Mouse (Mus musculus): ENCODE data around the gene Plppr3. TPM values are rescaled to one million over a fixed set of nuclear protein-coding genes. Genes with fewer than 3 reads are reported as not detected.

Gene Plppr3
- total RNA-seq, 2 experiments from 2014 or later, result not detected

DNA sequence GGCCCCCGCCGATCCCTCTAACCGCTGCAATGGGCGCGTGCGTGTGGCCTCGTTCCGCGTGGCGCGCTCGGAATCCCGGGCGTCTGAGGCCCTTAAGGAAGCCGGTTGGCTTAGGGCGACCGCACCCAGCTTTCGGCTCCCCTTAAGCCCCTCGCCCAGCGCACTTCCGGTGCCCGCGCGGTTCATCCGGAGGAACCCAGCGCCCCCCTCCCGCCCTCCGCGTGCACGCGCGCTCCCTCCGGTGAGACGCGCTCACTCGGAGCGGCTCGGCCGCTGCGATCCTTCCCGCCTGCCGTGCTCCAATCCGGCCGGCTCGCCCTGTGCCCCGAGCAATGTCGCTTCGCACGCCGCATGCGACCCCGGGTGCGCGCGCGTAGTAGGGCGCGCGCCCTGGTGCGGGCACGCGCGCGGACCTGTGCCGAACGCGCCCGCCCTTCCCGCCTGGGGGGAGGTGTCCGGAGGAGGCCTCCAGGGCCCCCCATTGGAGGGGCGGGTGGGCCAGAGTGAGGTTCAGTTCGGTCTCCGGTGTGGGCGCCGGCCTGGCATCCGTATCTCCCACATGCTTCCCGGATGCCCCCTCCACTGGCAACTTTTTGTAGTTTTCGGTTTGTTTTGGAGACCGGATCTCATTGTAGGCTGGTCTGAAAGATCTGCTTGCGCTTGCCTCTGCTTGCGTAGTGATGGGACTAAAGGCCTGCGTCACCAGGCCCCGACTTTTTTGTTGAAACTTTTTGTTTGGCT lies 19.5 kb downstream of the Plppr3 start:
- intact Hi-C loops (cut with DNase I), result no loop called here
- peak in 1 of 2 experiments; percentile 60 for DNase-seq

DNA sequence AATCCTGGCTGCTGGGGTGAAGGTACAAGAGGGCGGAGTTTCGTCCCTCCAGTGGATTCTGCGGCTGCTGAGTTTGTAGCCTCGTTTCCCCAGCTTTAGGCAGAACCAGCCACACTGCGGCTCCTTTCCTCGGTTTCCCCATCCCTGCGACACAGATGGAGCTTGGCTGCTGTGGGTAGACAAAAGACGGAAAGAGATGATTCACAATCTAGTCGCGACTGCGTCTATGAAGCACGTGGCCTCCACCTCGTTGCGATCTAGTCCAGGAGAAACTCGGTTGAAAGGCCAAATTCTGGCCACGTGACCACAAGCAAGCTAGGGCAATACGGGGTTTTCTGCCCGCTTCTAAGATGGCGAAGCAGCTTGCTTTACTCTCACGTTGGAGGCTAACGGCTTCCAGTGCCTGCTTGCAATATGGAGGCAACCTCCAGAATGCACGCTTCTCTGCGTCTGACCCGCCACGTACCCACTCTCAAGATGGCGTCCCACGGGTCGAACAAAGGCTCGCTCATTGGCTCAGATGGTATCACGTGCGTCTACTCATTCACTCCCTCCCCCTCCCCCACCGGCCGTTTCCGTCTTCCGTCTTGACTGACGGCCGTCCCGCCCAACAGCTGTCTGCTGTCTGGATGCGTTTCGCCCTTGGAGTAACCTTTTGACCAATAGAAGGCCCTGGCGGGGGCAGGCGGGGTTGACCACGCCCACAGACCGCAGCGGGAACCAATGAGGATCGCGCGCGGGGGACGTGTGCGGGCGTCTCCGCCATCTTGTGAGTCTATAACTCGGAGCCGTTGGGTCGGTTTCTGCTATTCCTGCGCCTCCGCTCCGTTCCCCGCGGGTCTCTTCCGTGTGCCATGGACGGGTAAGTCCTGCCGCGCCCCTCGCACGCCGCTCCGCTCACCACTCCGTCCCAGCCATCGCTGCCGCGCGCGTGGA lies 20.3 kb downstream of the Plppr3 start, which contains the start of gene Ptbp1:
TSS of gene Ptbp1 (plus strand) at position 568 of the 936 bp plus-strand sequence.
- intact Hi-C loops (cut with DNase I), result no loop called here
- peak; percentile 94 to 99 for DNase-seq

- peak; percentile 96 to 98 for DNase-seq
- intact Hi-C loops (cut with DNase I), result no loop called here
These were observed 21.0 kb downstream of the Plppr3 start for GRCm38 (mm10) chr10:79853392-79853791.

DNA sequence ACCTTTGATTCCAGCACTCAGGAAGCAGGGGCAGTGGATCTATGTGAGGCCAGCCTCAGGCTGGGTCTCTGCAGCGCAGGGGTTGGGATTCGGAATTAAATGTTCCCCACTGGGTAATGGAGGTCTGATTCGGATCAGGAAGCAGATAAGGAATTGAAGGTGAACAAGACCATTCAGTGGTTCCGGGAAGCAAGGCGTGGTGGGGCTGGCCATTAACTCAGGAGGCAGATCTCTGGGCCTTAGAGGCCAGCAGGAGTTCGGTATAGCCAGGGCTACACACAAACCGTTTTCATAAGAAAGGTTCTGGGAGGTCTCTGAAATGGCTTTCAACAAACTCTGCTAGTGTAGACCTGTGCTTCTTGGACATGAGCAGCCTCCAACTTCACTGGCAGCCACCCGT lies 21.6 kb downstream of the Plppr3 start:
- intact Hi-C loops (cut with DNase I), result no loop called here
- no peak for DNase-seq

- intact Hi-C loops (cut with DNase I), result no loop called here
- no peak for DNase-seq
These were observed 22.2 kb downstream of the Plppr3 start for GRCm38 (mm10) chr10:79852107-79852789.

DNA sequence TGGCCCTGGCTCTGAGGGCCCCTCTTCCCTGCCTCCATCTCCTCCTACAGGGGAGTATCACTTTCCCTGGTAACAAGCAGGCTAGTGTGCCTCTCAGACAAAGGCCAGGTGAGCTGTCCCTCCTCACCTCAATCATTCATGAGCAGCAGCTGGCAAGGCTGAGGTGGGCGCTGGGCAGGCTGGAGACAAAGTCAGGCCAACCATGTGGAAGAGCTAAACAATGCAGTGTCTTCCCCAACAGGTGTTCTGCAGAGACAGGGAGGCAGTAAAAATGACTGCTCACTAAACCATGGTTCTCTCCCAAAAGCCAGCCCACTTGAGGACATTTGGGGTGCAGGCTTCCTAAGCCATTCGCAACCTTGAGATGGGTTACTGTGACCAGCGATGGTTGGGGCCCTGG lies 22.8 kb downstream of the Plppr3 start:
- no peak for DNase-seq
- intact Hi-C loops (cut with DNase I), result no loop called here

DNA sequence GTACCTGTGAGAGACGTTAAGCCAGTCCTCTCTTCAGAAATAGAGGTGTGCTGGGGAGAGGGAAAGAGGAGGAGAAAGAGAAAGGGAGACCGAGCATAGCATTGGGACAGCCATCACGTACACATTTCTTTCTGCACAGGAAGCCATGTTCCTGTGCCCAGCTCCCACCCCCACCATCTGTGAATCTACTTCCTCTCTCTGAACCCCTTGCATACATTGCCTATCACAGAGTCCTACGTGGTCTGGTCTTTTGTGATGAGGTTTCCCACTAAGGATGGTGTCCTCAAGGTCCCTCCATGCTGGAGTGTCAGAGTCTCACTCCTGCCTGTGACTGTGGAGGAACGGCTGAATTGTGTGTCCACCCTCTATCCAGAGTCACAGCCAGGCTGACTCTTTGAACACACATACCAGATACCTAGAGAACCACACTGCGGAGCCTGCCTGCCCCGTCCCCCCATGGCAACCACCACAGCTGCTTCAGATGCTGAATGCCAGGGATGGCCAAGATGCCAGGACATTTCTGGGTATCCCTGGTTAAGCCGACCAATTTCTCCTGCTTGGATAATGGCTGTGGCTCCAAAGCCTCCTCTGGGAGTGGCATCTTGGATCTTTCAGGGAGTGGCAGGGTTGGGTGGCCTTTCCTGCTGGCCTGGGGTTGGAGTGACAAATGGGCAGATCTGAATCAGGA lies 24.3 kb downstream of the Plppr3 start:
- DNase-seq, result no peak
- intact Hi-C loops (cut with DNase I), result no loop called here

DNA sequence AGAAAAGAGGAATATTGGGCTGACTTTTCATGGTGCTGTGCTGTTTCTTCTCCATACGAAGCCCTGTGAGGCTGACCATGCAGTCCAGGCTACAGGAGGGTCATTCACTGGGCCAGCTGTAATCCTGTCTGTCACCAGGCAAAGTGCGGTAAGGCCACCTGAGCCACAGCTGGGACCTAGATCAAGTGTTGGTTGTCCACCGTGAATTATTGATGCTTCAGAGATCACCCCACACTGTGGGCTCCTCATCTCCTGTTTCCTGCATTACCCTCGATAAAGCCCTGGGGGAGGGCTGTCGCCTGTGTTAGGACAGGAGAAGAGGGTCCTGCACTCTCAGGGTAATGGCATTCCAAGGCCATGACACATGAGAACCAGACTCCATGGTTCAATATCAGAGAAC lies 27.9 kb downstream of the Plppr3 start:
- intact Hi-C loops (cut with DNase I), result no loop called here
- no peak for DNase-seq

DNA sequence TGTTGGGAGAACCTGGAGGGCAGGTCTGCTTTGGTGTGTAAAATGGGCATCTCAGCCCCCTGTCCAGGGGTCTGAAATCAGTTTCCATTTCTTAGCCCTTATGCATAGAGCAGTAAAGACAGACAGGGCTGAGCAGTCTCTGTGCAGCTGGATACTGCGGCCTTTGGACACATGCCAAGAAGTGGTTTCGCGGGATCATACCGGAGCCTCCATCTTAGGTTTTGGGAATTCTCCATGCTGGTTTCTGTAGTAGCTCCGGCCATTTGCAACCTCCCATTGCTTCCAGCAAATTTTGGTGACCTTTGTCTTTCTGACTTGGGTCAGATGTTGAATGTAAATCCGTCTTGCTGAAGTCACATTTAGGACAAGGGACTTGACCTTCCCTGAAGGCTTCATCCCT lies 31.0 kb downstream of the Plppr3 start:
- intact Hi-C loops (cut with DNase I), result no loop called here
- DNase-seq, result no peak

GRCm38 (mm10) chr10:79842322-79842721 lies 32.1 kb downstream of the Plppr3 start:
- no peak for DNase-seq
- intact Hi-C loops (cut with DNase I), result no loop called here

DNA sequence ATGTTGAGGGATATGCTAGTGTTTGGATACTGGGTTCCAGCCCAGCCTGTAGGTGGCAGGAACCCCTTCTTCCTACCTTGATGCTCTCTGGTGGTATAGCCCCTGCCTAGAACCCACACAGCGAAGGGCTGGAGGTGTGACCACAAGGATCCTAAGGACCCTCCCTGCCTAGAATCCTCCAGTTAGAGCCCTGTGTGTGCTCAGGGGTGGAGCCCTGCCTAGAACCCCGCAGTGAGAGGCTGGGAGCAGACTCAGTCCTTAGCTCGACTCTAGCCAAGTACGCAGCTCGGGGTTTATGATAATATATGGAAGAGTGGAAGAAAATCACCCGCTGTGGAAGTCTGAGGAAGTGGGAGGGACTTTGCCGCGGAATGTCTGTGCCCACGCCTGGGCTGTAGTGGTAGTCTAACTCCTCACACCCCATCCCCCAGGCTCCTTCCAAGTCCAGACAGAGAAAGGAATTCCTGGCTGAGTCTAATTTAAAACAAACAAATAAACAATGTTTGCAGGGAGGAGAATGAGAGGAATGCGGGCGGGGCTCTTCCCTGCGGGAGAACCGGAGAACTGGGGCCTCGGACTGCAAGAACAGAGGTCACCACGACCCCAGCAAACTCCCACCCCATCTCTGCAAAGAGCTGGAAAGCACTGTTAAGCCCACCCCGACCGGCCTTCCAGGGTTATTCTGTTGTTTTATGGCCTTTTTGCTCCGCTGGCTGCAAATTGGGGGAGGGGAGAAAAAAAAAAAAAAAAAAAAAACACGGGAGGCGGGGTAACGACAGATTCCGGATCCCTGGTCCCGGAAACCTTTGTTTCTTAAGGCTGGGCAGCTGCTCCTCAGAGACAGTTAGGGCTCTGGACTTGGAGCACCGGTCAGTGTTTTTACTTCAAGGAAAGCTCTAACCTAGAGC lies 33.5 kb downstream of the Plppr3 start:
- intact Hi-C loops (cut with DNase I), result no loop called here
- peak in 1 of 2 experiments; percentile 44 for DNase-seq

DNA sequence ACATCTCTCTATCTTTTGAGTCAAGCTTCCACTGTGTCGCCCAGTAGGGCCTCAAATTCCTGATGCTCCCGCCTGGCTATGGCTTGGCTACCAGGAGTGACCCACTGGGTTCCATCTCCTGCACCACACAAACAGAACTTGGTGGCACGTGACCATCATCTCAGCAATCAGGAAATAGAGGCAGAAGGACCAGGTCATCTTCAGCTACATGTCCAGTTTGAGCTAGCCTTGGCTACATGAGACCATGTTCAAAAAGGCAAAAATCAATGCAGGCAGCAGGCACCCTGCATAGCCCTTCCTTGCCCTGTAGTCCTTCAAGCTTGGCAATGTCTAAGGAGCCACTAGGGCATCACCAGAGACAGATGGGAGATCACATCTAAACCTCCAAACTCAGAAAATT lies 34.3 kb downstream of the Plppr3 start:
- DNase-seq, result no peak
- intact Hi-C loops (cut with DNase I), result no loop called here

- intact Hi-C loops (cut with DNase I), result loop anchor here (5.0 kb wide), 1 partner anchor 114 kb away; no protein-coding TSS in a partner anchor
These were observed 36.3 kb downstream of the Plppr3 start for GRCm38 (mm10) chr10:79838151-79838550.

DNA sequence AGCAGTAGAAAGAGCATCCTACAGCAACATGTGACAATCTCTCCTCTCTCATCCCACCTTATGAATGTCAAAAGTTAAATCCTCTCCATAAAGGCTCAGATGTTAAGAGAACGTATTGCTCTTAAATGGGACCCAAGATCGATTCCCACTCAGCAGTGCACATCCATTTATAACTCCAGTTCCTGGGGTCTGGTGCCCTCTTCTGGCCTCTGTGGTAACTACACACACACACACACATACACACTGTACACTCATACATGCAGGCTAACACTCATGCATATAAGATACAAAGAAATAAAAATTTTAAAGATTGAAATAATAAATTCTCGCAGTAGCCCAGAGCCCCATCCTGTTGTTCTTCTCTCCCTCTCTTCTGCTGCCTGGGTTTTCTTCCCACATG lies 37.5 kb downstream of the Plppr3 start:
- DNase-seq, result no peak

More at GRCm38 (mm10) chr10:79838151-79838550, 36.3 kb downstream of the Plppr3 start:
- no peak for DNase-seq

GRCm38 (mm10) chr10:79834769-79835398 lies 39.5 kb downstream of the Plppr3 start:
- peak in 1 of 2 experiments; percentile 60 for DNase-seq
- intact Hi-C loops (cut with DNase I), result loop anchor here (1.0 to 5.0 kb wide), 3 partner anchors 47 to 117 kb away; no protein-coding TSS in a partner anchor

More for the DNA sequence above, 37.5 kb downstream of the Plppr3 start:
- intact Hi-C loops (cut with DNase I), result loop anchor here (5.0 kb wide), 1 partner anchor 115 kb away; no protein-coding TSS in a partner anchor

DNA sequence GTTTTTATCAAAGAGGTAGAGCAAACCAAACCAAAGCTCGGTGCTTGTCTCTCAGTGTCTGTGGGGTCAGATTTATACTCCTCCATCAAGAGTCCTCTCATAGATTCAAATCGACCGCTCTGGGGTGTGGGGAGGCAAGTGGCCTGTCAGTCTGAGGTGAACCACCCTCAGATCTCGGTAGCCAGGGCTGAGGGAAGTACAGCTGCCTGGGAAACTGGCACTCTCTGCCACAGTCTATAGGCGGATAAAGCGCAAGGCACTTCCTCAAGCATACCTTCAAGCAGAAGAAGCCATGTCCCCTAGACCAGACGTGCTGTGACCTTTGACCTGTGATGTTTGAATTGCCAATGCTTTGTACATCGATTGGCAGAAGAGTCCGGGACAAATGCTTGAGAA lies 41.6 kb downstream of the Plppr3 start:
- intact Hi-C loops (cut with DNase I), result loop anchor here (5.0 kb wide), 1 partner anchor 50 kb away; no protein-coding TSS in a partner anchor
- DNase-seq, result no peak

DNA sequence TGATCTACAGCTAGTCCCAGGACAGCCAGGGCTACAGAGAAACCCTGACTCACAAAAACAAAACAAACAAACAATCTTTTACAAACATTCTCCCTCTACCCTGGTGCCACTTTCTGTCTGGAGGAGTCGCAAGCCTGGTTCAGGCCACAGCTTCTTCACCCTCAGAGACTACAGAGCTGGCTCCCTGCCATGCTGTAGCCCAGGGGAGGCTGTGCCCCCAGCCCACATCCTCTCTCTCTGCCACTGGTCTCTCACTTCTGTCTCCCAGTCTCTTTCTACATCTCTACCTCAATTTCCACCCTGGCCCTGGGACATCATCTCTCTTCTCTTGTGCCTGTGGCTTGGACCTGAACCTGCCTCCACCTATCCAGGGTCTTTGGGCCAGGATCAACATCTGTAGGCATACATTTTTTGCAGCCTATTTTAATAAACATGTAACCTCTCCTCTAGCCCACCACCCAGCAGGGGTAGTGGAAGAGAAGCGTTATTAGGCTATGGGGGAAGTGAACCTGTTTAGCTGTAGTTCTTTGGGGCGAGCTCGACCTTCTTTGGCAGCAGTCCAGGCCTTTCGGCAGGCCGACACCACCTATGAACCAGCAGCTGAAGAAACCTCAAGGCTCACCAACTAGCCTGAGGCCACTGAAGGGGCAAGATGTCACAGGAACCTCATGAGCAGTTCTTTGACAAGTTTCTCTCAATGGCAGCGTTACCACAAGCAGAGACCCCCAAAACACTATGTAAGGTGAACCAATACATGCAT lies 42.2 kb downstream of the Plppr3 start:
- DNase-seq, result no peak
- intact Hi-C loops (cut with DNase I), result loop anchor here (5.0 kb wide), 1 partner anchor 50 kb away; no protein-coding TSS in a partner anchor
